Mouse (Mus musculus) testis, adult 2 months (tissue): ENCODE measurements around the gene Skp2.

ENCODE experiments used
- CTCF ChIP-seq: fragments of 200-500 bp; IDR thresholded peaks from 2 replicates; pipeline ENCODE4 v1.5.1; 2012; ENCODE audit warnings: low read depth, mild to moderate bottlenecking, inconsistent platforms, low read length, moderate library complexity; ENCODE audit not compliant: control insufficient read depth, insufficient read depth, insufficient replicate concordance
- POLR2A ChIP-seq: fragments of 200-500 bp; IDR thresholded peaks from 2 replicates; pipeline ENCODE4 v1.6.1; 2012; ENCODE audit warnings: low read depth, mild to moderate bottlenecking, inconsistent platforms, low read length, moderate library complexity; ENCODE audit not compliant: control insufficient read depth

DNA sequence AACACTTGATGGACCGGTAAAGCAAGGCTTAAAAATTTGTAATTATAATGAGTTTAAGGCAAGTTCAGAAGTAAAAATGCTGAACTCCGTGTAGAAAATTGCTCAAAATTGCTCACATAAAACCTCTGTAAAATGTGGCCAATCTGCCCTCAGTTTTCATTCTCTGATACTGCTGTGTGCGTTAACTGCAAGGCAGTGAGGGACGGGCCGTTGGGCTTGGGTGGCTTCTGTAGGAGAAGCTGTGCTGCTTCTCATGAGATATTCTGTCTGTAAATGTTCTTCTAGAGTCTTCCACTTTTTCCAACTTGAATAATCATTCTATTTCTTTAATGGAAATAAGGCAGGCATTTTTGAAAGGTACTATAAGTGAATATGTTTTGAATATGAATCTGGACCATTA is 75.6 kb downstream of the Skp2 start:
- no peak for TF ChIP-seq CTCF
- TF ChIP-seq POLR2A, result no peak
